Mouse (Mus musculus) olfactory bulb, adult 2 months (tissue): Measurements from ENCODE around the gene Mael.

Source experiments
- CTCF ChIP-seq: fragments of 200-500 bp; IDR thresholded peaks from 2 replicates; pipeline ENCODE4 v1.5.1; 2012; ENCODE audit warnings: low read depth, mild to moderate bottlenecking, low read length, moderate library complexity; ENCODE audit not compliant: insufficient read depth
- POLR2A ChIP-seq: fragments of 200-500 bp; IDR thresholded peaks from 2 replicates; pipeline ENCODE4 v1.6.1; 2012; ENCODE audit warnings: mild to moderate bottlenecking, low read depth, low read length, moderate library complexity; ENCODE audit not compliant: insufficient read depth

- TF ChIP-seq POLR2A (no peak), CTCF (no peak)
Measured at GRCm38 (mm10) chr1:166164580-166164979, 74.0 kb downstream of the Mael start.
